Mouse (Mus musculus): ENCODE measurements around the gene Stxbp5l. TPM values are rescaled to one million over a fixed set of nuclear protein-coding genes. Genes with fewer than 3 reads are reported as not detected.

Gene Stxbp5l
- 6.2 and 7.8 TPM in 2 replicates for polyA plus RNA-seq (2015; fragmentation: Nextera tagmentation; extraction: Ambion mirVana)

DNA sequence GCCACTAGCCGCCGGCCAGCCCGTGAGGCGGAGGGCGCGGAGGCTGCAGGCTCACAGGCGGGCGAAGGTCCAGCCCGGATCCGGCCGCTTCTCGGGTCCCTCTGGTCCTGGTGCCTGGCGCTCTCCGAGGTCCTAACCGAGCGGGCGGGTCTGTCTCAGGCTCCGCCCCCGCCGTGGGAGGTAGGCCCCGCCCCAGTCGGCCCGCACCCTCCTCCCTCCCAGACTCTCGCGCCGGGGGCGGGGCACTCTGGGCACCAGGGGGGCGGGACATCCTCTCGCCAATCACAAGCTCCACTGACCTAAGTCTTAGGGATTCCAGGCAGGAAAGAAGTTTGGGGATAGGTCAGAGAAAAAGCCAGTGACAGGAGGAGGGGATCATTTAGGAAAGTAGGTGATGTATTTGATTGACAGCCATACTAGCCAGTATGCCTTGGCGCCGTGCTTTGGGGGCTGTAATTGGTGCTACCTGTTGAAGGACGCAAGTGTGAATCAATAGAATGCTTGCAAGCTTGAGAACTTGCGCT, at the start of gene Stxbp5l:
Gene Stxbp5l, minus strand, starts transcription at position 142 of the 524 bp plus-strand sequence.
- no peak within 1 kb of the TSS; the same call in 1 of the 2 replicates for H3K27ac ChIP-seq (replicated peaks)
- ATAC-seq (replicated peaks) = peak; percentile 96

DNA sequence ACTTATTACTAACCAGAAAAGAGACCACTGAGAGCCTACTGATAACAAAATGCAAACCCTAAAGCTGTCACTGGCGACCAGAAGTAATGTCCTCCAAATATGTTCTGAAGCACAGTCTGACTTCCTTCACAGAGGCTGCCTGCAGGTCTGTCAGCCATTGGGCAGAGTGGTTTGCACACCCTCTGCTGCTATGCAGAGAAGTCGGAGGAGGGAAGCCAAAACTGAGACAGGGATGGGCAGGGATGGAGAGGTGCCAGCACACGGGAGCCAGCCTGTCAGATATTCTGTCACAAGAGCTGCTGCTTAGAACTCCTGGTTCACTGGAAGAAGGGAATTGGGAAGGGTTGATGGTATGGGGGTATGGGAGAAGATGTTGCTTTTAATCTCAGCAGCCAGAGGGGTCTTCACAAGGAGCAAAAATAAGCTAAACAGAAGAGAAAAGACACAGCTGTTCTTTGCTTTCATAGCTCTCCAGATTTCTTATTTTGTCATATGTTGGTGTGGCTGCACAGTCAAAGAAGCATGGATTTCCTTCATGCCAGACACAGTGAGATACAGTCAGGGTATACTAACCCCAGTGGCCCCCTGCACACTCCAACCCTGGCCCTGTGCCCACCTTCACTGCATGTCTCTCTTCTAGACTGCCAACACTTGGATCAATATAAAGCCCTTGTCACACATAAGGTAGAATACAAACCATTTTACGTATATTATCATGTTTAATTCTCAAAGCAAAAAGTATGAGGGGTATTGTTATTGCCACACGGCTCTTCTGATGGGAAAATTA, 48.8 kb upstream of the Stxbp5l start:
- H3K9me3 ChIP-seq = no peaks in the 10 kb centered on the region
- no peak overlapping the region for H3K4me2 ChIP-seq (replicated peaks)
- 0 out of 2 replicates have a peak, but pooled peaks cover 6% of the 10 kb centered on the region for H3K4me1 ChIP-seq
- no peak for ATAC-seq (replicated peaks)
- no peaks in the 10 kb centered on the region for H3K27me3 ChIP-seq
- no peaks in the 10 kb centered on the region for H3K36me3 ChIP-seq
- 64% methylated on average over 5 of the region's 5 CpGs for WGBS
- H3K9ac ChIP-seq (replicated peaks) = no peak overlapping the region
- H3K27ac ChIP-seq (replicated peaks) = no peak overlapping the region
- no peak overlapping the region for H3K4me3 ChIP-seq

More for the DNA sequence above, at the start of gene Stxbp5l:
- Histone ChIP-seq H3K4me2 (replicated peaks) (peak within 1 kb of the TSS; percentile 95), H3K4me1 (peaks cover 4% of the 10 kb centered on the region; the same call in 1 of the 2 replicates), H3K4me3 (peak within 1 kb of the TSS; percentile 76), H3K9me3 (no peaks in the 10 kb centered on the region), H3K36me3 (no peaks in the 10 kb centered on the region), H3K9ac (replicated peaks) (peak within 1 kb of the TSS; percentile 71), H3K27me3 (no peaks in the 10 kb centered on the region)
- 1% methylated on average over 28 of the region's 33 CpGs for WGBS

DNA sequence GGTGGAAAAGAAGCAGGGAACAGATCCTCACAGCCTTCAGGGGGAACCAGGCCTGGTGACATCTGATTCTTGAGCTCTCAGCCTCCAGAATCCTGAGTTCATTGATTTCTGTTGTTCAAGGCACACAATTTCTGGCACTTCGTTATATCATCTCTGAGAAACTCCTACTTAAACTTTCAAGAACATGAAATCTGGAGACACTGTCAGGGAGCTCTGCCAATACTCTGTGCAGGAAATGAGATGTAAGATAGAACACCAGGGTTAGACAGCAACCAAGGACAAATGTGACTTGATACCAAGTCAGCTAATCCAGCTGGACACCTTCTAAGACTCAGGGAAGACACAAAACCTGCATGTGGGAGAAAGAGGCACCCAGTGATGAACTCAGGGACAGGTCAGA, 40.7 kb upstream of the Stxbp5l start:
- no peak overlapping the region for H3K27ac ChIP-seq (replicated peaks)
- no peak overlapping the region for H3K9ac ChIP-seq (replicated peaks)
- no peak overlapping the region for H3K4me3 ChIP-seq
- H3K27me3 ChIP-seq = no peaks in the 10 kb centered on the region
- no peaks in the 10 kb centered on the region for H3K36me3 ChIP-seq
- no peaks in the 10 kb centered on the region for H3K9me3 ChIP-seq
- 74% methylated on average over 1 of the region's 1 CpGs for WGBS
- H3K4me2 ChIP-seq (replicated peaks) = no peak overlapping the region
- ATAC-seq (replicated peaks) = no peak
- no peaks in the 10 kb centered on the region for H3K4me1 ChIP-seq

DNA sequence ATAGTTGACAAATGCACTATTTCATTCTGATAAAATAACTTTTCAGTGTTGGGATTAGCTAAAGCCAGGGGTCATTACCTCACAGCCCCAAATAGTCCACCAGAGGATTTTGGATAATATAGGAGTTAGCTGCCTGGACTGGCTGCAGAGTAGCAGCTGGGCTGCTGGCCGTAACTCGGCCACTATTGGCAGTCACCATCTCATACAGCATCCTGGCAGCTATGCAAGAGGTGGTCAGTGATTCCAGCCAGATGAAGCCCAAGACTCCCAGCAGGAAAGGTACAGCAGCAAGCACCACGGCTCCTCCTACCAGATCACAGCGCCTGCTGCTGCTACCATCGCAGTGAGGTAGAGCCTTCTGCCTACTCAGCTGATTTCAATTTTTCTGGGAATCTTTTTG, 38.1 kb upstream of the Stxbp5l start:
- Histone ChIP-seq H3K36me3 (no peaks in the 10 kb centered on the region), H3K4me2 (replicated peaks) (no peak overlapping the region), H3K27ac (replicated peaks) (no peak overlapping the region), H3K9me3 (no peaks in the 10 kb centered on the region), H3K9ac (replicated peaks) (no peak overlapping the region), H3K4me3 (no peak overlapping the region), H3K4me1 (no peaks in the 10 kb centered on the region), H3K27me3 (no peaks in the 10 kb centered on the region)
- 84% methylated on average over 5 of the region's 5 CpGs for WGBS
- no peak for ATAC-seq (replicated peaks)

DNA sequence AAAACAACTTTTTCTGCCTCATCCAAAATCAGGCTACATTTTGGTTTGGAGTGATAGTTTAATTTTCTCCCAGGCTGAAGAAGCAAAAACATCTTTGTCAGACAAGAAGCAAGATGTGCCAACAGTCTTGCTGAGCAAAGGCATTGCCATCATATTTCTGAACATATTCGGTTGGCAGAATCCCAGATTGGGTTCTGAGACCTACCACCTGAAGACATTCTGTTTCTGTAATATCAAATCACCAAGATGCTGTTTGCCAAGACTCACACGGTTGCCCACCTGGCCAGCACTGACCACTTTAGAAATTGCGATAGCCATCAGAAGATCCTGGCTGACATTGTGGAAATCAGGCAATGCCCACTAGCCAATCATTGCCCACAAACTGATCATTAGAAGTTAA, 37.1 kb upstream of the Stxbp5l start:
- no peak for ATAC-seq (replicated peaks)
- H3K4me3 ChIP-seq = no peak overlapping the region
- no peaks in the 10 kb centered on the region for H3K4me1 ChIP-seq
- WGBS = 91% methylated on average over 3 of the region's 3 CpGs
- no peak overlapping the region for H3K9ac ChIP-seq (replicated peaks)
- H3K27me3 ChIP-seq = no peaks in the 10 kb centered on the region
- H3K36me3 ChIP-seq = no peaks in the 10 kb centered on the region
- no peaks in the 10 kb centered on the region for H3K9me3 ChIP-seq
- H3K4me2 ChIP-seq (replicated peaks) = no peak overlapping the region
- H3K27ac ChIP-seq (replicated peaks) = no peak overlapping the region

DNA sequence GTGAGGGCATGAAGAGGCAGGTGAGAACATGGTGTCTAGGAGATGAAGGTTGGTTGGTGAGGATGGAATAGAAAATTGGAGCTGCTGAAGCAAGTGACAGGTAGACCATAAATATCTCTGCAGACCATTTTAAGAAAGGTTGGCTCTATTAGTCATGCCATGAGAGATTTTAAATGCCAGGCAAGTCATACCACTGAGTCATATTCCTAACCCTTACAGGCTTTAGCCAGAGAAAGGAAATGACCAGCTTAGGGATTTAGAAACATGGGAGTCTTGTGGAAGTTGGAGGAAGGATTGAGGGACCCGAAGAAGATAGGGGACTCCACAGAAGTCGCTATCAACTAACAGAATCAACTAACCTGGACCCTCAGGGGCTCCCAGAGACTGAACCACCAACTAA, 35.8 kb upstream of the Stxbp5l start:
- no peaks in the 10 kb centered on the region for H3K4me1 ChIP-seq
- no peak overlapping the region for H3K9ac ChIP-seq (replicated peaks)
- no peak for ATAC-seq (replicated peaks)
- H3K9me3 ChIP-seq = no peaks in the 10 kb centered on the region
- no peak overlapping the region for H3K4me2 ChIP-seq (replicated peaks)
- H3K4me3 ChIP-seq = no peak overlapping the region
- H3K36me3 ChIP-seq = no peaks in the 10 kb centered on the region
- H3K27me3 ChIP-seq = no peaks in the 10 kb centered on the region
- WGBS = 93% methylated on average over 2 of the region's 2 CpGs
- no peak overlapping the region for H3K27ac ChIP-seq (replicated peaks)

DNA sequence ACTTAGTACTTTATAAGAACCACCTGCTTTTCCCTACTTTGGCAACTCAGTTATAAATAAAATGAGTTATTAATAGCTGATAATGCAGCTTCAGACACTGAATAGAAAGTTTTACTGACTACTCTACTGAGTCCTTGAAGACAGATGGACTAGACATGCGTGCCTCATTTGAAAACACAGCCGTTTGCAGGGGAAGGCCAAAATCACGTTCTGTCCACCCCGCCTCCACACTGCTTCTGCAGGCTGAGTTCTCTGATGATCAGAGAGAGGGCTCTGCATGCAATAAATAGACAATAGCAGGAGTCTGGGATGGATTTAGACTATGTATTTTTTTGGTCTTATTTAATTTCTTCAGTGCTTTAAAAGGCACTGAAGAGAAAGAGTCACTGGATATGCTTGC, 20.8 kb upstream of the Stxbp5l start:
- no peak overlapping the region for H3K4me2 ChIP-seq (replicated peaks)
- no peaks in the 10 kb centered on the region for H3K36me3 ChIP-seq
- H3K27me3 ChIP-seq = no peaks in the 10 kb centered on the region
- no peak overlapping the region for H3K9ac ChIP-seq (replicated peaks)
- H3K4me1 ChIP-seq = no peaks in the 10 kb centered on the region
- WGBS = 75% methylated on average over 4 of the region's 4 CpGs
- no peak overlapping the region for H3K27ac ChIP-seq (replicated peaks)
- no peak for ATAC-seq (replicated peaks)
- no peaks in the 10 kb centered on the region for H3K9me3 ChIP-seq
- H3K4me3 ChIP-seq = no peak overlapping the region

DNA sequence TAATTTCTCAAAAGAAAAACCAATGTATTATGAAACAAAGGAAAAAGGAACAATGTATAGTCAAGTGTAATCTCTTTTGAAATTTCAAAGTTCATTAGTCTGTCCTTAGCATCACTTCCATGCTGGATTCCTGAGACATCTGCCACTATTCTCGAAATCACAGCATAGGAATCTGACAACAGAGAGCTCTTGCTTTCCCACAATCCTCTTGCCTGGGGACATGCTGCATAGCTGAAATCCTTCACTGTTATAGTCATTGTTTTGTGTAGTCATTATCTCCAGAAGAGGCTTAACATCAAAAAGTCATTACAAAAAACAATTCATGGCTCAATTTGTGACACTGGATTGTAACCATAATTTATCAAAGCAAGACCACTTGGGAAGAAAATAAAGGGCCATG, 20.2 kb upstream of the Stxbp5l start:
- no peaks in the 10 kb centered on the region for H3K27me3 ChIP-seq
- H3K4me3 ChIP-seq = no peak overlapping the region
- H3K27ac ChIP-seq (replicated peaks) = no peak overlapping the region
- 58% methylated on average over 1 of the region's 1 CpGs for WGBS
- H3K36me3 ChIP-seq = no peaks in the 10 kb centered on the region
- no peaks in the 10 kb centered on the region for H3K9me3 ChIP-seq
- no peak overlapping the region for H3K4me2 ChIP-seq (replicated peaks)
- ATAC-seq (replicated peaks) = no peak
- H3K4me1 ChIP-seq = no peaks in the 10 kb centered on the region
- H3K9ac ChIP-seq (replicated peaks) = no peak overlapping the region

DNA sequence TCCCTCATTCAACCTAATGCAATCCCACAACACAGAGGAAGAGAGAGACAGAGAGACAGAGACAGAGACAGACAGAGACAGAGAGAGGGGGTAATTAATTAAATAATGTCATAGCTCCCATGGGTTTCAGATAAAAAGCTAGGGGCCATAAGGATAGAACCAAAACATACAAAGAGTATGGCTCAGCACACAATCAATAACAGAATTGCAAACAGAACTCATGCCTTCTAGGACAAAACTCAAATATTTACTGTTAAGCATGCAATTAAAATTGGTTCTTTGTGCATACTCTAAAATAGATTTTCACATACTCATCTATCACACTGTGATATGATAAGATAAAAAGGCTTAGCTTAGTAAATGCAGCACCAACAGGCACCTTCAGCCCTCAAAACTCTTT, 5.2 kb upstream of the Stxbp5l start:
- Histone ChIP-seq H3K36me3 (no peaks in the 10 kb centered on the region), H3K9ac (replicated peaks) (no peak overlapping the region), H3K27ac (replicated peaks) (no peak overlapping the region), H3K27me3 (no peaks in the 10 kb centered on the region), H3K4me1 (0 out of 2 replicates have a peak, but pooled peaks cover 4% of the 10 kb centered on the region), H3K4me2 (replicated peaks) (no peak overlapping the region), H3K4me3 (no peak overlapping the region), H3K9me3 (no peaks in the 10 kb centered on the region)
- no peak for ATAC-seq (replicated peaks)

DNA sequence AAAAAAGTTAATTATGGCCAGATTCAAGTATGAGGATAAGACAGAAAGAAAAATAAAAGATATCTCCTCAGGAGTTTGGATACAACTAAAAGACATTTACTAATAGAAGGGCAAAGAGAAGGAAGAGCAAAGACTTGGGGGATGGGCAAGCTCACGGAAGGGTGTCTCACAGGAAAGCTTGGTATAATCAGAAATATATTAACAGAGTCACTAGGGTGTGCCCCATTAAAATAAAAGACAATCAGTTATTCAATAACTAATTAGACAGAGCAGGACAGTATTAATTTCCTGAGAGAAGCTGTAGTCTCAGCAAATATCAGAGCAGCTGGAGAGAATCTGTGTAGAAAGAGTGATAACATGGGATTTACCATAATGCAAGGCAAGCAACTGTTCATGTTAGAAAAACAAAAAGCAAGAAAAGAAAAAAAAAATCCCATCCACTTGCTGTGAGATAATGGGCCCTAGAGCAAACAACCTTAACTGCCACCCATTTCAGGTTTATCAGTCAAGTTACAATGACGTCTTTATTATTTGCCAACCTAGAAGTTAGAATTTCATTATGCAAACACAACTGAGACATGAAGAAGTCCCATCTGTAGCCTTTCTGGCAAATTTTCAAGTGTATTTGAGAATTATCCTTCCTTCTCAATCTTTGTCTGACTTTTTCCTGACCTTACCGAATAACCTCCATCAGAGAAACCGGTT, 4.6 kb upstream of the Stxbp5l start:
- Histone ChIP-seq H3K36me3 (no peaks in the 10 kb centered on the region), H3K9me3 (no peaks in the 10 kb centered on the region), H3K27me3 (no peaks in the 10 kb centered on the region), H3K9ac (replicated peaks) (no peak overlapping the region), H3K27ac (replicated peaks) (no peak overlapping the region), H3K4me2 (replicated peaks) (no peak overlapping the region), H3K4me1 (0 out of 2 replicates have a peak, but pooled peaks cover 4% of the 10 kb centered on the region), H3K4me3 (no peak overlapping the region)
- no peak for ATAC-seq (replicated peaks)
- 84% methylated on average over 4 of the region's 4 CpGs for WGBS

DNA sequence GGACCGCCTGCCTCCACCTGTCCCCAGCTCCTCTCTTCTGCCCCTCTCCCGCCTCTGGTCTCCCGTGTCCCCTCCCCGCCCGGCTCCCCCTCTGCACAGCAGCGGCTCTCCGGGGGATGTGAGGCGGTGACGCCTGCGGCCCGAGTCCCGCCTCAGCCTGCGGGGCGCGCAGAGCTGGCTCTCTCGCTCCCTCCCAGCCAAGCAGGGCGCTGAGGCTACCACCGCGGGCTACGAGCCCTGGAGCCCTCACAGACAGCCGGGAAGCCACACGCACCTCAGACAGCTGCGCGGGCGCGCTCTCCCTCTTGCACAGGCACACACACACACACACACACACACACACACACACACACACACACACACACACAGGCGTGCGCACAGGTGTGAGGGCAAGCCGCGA, 393 bp downstream of the Stxbp5l start:
- peak overlapping the region; percentile 71 for H3K9ac ChIP-seq (replicated peaks)
- H3K4me2 ChIP-seq (replicated peaks) = peak overlapping the region; percentile 95
- peak overlapping the region; percentile 76 for H3K4me3 ChIP-seq
- peaks cover 4% of the 10 kb centered on the region; the same call in 1 of the 2 replicates for H3K4me1 ChIP-seq
- no peaks in the 10 kb centered on the region for H3K36me3 ChIP-seq
- H3K27ac ChIP-seq (replicated peaks) = no peak overlapping the region; the same call in 1 of the 2 replicates
- no peaks in the 10 kb centered on the region for H3K27me3 ChIP-seq
- under 1% methylated on average over 25 of the region's 30 CpGs for WGBS
- no peaks in the 10 kb centered on the region for H3K9me3 ChIP-seq
- peak; percentile 89 for ATAC-seq (replicated peaks)

DNA sequence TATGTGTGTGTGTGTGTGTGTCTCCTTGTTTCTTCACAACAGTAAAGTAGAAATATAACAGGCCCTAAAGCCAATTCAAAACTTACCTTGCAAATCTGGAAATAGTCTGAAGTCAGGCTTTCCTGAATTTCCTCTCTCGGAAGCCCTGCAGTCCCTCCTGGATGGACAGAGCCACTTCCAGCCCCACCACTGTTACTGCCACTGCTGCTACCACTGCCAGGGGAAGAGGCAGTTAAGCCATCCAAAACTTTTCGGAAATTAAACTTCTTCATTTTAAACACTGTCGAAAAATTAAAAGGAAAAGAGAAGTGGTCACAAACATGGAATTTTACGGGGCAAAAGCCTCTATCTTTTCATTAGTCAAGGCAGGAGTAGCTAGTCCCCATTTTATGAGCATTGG, 1.3 kb downstream of the Stxbp5l start:
- no peak for ATAC-seq (replicated peaks)
- Histone ChIP-seq H3K4me3 (peak overlapping the region; percentile 76), H3K27ac (replicated peaks) (no peak overlapping the region), H3K27me3 (no peaks in the 10 kb centered on the region), H3K9me3 (no peaks in the 10 kb centered on the region), H3K4me1 (peaks cover 4% of the 10 kb centered on the region; the same call in 1 of the 2 replicates), H3K4me2 (replicated peaks) (peak overlapping the region; percentile 95), H3K9ac (replicated peaks) (no peak overlapping the region), H3K36me3 (no peaks in the 10 kb centered on the region)
- WGBS = 41% methylated on average over 4 of the region's 4 CpGs

Measured in forebrain, embryonic 15.5 days (tissue).